Mouse (Mus musculus) adrenal gland, adult 8-10 months (tissue): ENCODE measurements around the gene Olfr961. TPM values are rescaled to one million over a fixed set of nuclear protein-coding genes. Genes with fewer than 3 reads are reported as not detected.

Source experiments
- total RNA-seq, 4 experiments: library from RNA; stranded (reverse); gene quantifications; 2 replicates each; pipeline ENCODE4 v1.2.4; 2022

Gene Olfr961
- total RNA-seq, 4 experiments from 2014 or later, result not detected

Other genes with a start within 250 kb of the Olfr961 start
- gene Olfr952, start 217.9 kb upstream of the Olfr961 start, total RNA-seq, result not detected
- not detected for gene Olfr954, start 188.4 kb upstream of the Olfr961 start, total RNA-seq
- not detected for gene Olfr955, start 173.1 kb upstream of the Olfr961 start, total RNA-seq
- gene Olfr44, start 151.1 kb upstream of the Olfr961 start, total RNA-seq, result not detected
- gene Olfr957, start 129.3 kb upstream of the Olfr961 start, total RNA-seq, result not detected
- not detected for gene Olfr958, start 91.0 kb upstream of the Olfr961 start, total RNA-seq
- not detected for gene Olfr959, start 69.5 kb upstream of the Olfr961 start, total RNA-seq
- 10 to 100 TPM; 14.1 to 23.1 (median 19.1) TPM for gene AW551984, start 40.7 kb upstream of the Olfr961 start, total RNA-seq
- gene Olfr148, start 34.4 kb upstream of the Olfr961 start, total RNA-seq, result not detected
- not detected for gene Olfr960, start 23.7 kb upstream of the Olfr961 start, total RNA-seq
- not detected for gene Olfr963, start 22.1 kb downstream of the Olfr961 start, total RNA-seq
- gene Olfr149, start 62.0 kb downstream of the Olfr961 start, total RNA-seq, result not detected
- gene Olfr965, start 66.3 kb downstream of the Olfr961 start, total RNA-seq, result not detected
- not detected for gene Olfr150, start 85.9 kb downstream of the Olfr961 start, total RNA-seq
- not detected for gene Olfr967, start 101.2 kb downstream of the Olfr961 start, total RNA-seq
- gene Olfr968, start 138.2 kb downstream of the Olfr961 start, total RNA-seq, result not detected
- gene Olfr969, start 145.9 kb downstream of the Olfr961 start, total RNA-seq, result not detected
- not detected for gene Olfr970, start 163.8 kb downstream of the Olfr961 start, total RNA-seq
- gene Olfr971, start 191.8 kb downstream of the Olfr961 start, total RNA-seq, result not detected
- not detected for gene Olfr972, start 221.3 kb downstream of the Olfr961 start, total RNA-seq